18 mouse cellular contexts compared by ENCODE assay signal in the genomic region with DNA sequence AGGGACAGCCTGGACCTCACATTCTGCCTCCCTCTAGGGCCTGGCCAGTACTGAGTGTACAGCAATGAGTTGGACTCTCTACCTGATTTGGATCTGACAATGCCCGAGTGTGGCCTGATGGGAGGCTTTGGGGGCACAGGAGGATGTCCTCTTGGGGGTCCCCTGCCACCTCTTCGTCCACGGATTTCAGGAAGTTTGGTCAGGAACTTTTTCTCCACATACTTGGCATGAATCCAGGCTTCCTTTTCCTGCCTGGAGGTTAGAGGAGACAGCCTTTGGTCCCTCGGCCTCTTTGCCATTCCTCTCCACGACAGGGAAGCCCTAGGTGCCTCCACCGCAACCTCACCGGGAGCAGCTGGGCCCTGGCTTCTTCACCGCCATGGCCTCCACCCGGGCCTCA. TPM values are rescaled to one million over a fixed set of nuclear protein-coding genes. Genes with fewer than 3 reads are reported as not detected.
A peak's percentile ranks its signal among the peaks of the same experiment; 100 is the strongest.
DNase-seq lines count a peak whose midpoint lies in the region; ATAC-seq and TF ChIP-seq lines count a peak whose summit lies in the region.
"Had no signal": no experiment of that assay in that cellular context is flagged by ENCODE, and none has a peak within 500 bp of the region (broad histone marks: within the 10 kb centered on the region; RNA-seq: fewer than 3 reads in every experiment).

No protein-coding gene starts in this region.

- H3K4me1 ChIP-seq in heart, adult 2 months (ENCODE audit: control insufficient read depth, insufficient read depth, low read length) = peaks cover 5% of the 10 kb centered on the region
- H3K4me1 ChIP-seq in liver, adult 2 months (ENCODE audit: control insufficient read depth, insufficient read depth, low read length) = 0 out of 2 replicates have a peak, but pooled peaks cover 3% of the 10 kb centered on the region
- 0 out of 2 replicates have a peak, but pooled peaks cover 2% of the 10 kb centered on the region for H3K4me1 ChIP-seq in embryonic facial prominence, embryonic 11.5 days (ENCODE audit: control insufficient read depth, insufficient read depth, low read length)
- H3K4me1 ChIP-seq in liver, embryonic 12.5 days = peaks cover 82% of the 10 kb centered on the region

- H3K4me3 ChIP-seq in heart, adult 2 months = peak overlapping the region; percentile 28; the same call in 1 of the 2 replicates
- H3K4me3 ChIP-seq in liver, adult 2 months (ENCODE audit: insufficient read depth, low read depth, low read length) = peak overlapping the region; percentile 31; the same call in 1 of the 2 replicates
- no peak overlapping the region for H3K4me3 ChIP-seq in embryonic facial prominence, embryonic 11.5 days (ENCODE audit: low read depth, low read length)
- H3K4me3 ChIP-seq in liver, embryonic 12.5 days = no peak overlapping the region

- no peak overlapping the region for H3K4me2 ChIP-seq in embryonic facial prominence, embryonic 11.5 days (ENCODE audit: low read depth, low read length)
- H3K4me2 ChIP-seq in liver, embryonic 12.5 days = no peak overlapping the region
- H3K4me2 ChIP-seq: midbrain, embryonic 11.5 days had no signal

- H3K27ac ChIP-seq in heart, adult 2 months = peak overlapping the region; percentile 67
- H3K27ac ChIP-seq in liver, adult 2 months (replicated peaks; ENCODE audit: insufficient read depth, low read depth, low read length) = peak overlapping the region; percentile 49
- no peak overlapping the region for H3K27ac ChIP-seq in embryonic facial prominence, embryonic 11.5 days (replicated peaks; ENCODE audit: low read depth, low read length)
- peak overlapping the region; percentile 41; the same call in 1 of the 2 replicates for H3K27ac ChIP-seq in liver, embryonic 12.5 days

- no peak for TF ChIP-seq CTCF in heart, adult 2 months (IDR thresholded peaks at IDR 0.05)
- TF ChIP-seq CTCF in liver, adult 2 months (IDR thresholded peaks at IDR 0.05; ENCODE audit: low read depth, low read length) = no peak

- H3K36me3 ChIP-seq in heart, adult 2 months (ENCODE audit: control insufficient read depth, insufficient read depth, low read length) = no peaks in the 10 kb centered on the region
- no peaks in the 10 kb centered on the region for H3K36me3 ChIP-seq in liver, adult 2 months (ENCODE audit: control insufficient read depth, insufficient read depth, low read length)
- H3K36me3 ChIP-seq in embryonic facial prominence, embryonic 11.5 days (replicated peaks; ENCODE audit: control insufficient read depth, insufficient read depth, low read depth, low read length) = no peaks in the 10 kb centered on the region
- no peaks in the 10 kb centered on the region for H3K36me3 ChIP-seq in liver, embryonic 12.5 days

- TF ChIP-seq POLR2A in heart, adult 2 months (IDR thresholded peaks at IDR 0.05; ENCODE audit: insufficient read depth, low read depth, low read length) = 0 out of 2 replicates have a peak, but pooled peaks have one; percentile 27
- TF ChIP-seq POLR2A in liver, adult 2 months (IDR thresholded peaks at IDR 0.05; ENCODE audit: extremely low read depth, insufficient read depth, low read length) = no peak

- no peaks in the 10 kb centered on the region for H3K9me3 ChIP-seq in embryonic facial prominence, embryonic 11.5 days (replicated peaks; ENCODE audit: control insufficient read depth, low read length)
- no peaks in the 10 kb centered on the region for H3K9me3 ChIP-seq in liver, embryonic 12.5 days (replicated peaks)

- peak in 1 of 2 experiments; percentile 11 for DNase-seq in heart, adult 2 months
- DNase-seq in heart, adult 8-10 months (ENCODE audit: low spot score) = no peak
- no peak for DNase-seq in liver, adult 2 months (ENCODE audit: extremely low read depth, low read depth, low spot score)
- no peak for DNase-seq in liver
- DNase-seq in embryonic facial prominence, embryonic 11.5 days (ENCODE audit: low spot score) = no peak
- DNase-seq in urinary bladder, adult 18-20 months (ENCODE audit: low spot score in 2 of 2) = no peak
- no peak for DNase-seq in left cerebral cortex, adult 11 months (ENCODE audit: low spot score)
- DNase-seq: cerebellum, postnatal 36 days; thymus, adult 18-20 months had no signal

- H3K9ac ChIP-seq in heart, adult 2 months (ENCODE audit: low read depth, low read length) = peak overlapping the region; percentile 44
- peak overlapping the region; percentile 8; the same call in 1 of the 2 replicates for H3K9ac ChIP-seq in liver, adult 2 months (ENCODE audit: low read depth, low read length)
- peak overlapping the region; percentile 34; the same call in 1 of the 2 replicates for H3K9ac ChIP-seq in embryonic facial prominence, embryonic 11.5 days (replicated peaks; ENCODE audit: low read length)
- H3K9ac ChIP-seq in liver, embryonic 12.5 days = no peak overlapping the region

- intact Hi-C loops in heart, adult 2 months (cut with DNase I) = no loop called here

- TF ChIP-seq EP300 in heart, adult 2 months (IDR thresholded peaks at IDR 0.05; ENCODE audit: insufficient read depth, low read depth, low read length) = no peak

- no peaks in the 10 kb centered on the region for H3K79me2 ChIP-seq in heart, adult 2 months (replicated peaks; ENCODE audit: control insufficient read depth, insufficient read depth, low read length)
- no peaks in the 10 kb centered on the region for H3K79me2 ChIP-seq in liver, adult 2 months (ENCODE audit: control insufficient read depth, insufficient read depth, low read length)

- no peak for ATAC-seq in embryonic facial prominence, embryonic 11.5 days (replicated peaks; ENCODE audit: insufficient number of reproducible peaks, low FRiP score, low TSS enrichment, low read depth)
- ATAC-seq in liver, embryonic 12.5 days = no peak
- ATAC-seq: activated CD4-positive, CD25-positive, alpha-beta regulatory T cell, adult 4 months had no signal

- no peaks in the 10 kb centered on the region for H3K27me3 ChIP-seq in heart, adult 2 months (ENCODE audit: control insufficient read depth, insufficient read depth, low read length)
- H3K27me3 ChIP-seq in liver, adult 2 months (ENCODE audit: control insufficient read depth, insufficient read depth, low read length) = no peaks in the 10 kb centered on the region
- no peaks in the 10 kb centered on the region for H3K27me3 ChIP-seq in embryonic facial prominence, embryonic 11.5 days (ENCODE audit: control insufficient read depth, insufficient read depth, low read length)
- H3K27me3 ChIP-seq in liver, embryonic 12.5 days (replicated peaks) = no peaks in the 10 kb centered on the region

- WGBS in heart, adult 2 months = 41% methylated on average over 9 of the region's 9 CpGs
- 69% methylated on average over 9 of the region's 9 CpGs for WGBS in liver, adult 2 months
- 86% methylated on average over 9 of the region's 9 CpGs for WGBS in embryonic facial prominence, embryonic 11.5 days
- 74% methylated on average over 9 of the region's 9 CpGs for WGBS in liver, embryonic 12.5 days (ENCODE audit: insufficient replicate concordance)

RNA-seq across cellular contexts. Expression of gene Kctd11, which starts 3.0 kb away (rescaled TPM):
- 1 to 10 TPM; 2.3 to 2.6 TPM for total RNA-seq in heart, adult 2 months (2021)
- polyA plus RNA-seq in heart, adult 2 months (2012; rRNA removed) = 2.9 TPM in 2 replicates
- 1 to 10 TPM; 2.0 to 2.6 (median 2.4) TPM for total RNA-seq in heart, adult 8-10 months (2022)
- 0.65 and 1.0 TPM in 2 replicates for total RNA-seq in liver, adult 2 months (2014; rRNA removed)
- 0.68 and 1.6 TPM in 2 replicates for polyA plus RNA-seq in liver, adult 2 months (2012; rRNA removed)
- polyA plus RNA-seq in embryonic facial prominence, embryonic 11.5 days (2014; fragmentation: Nextera tagmentation; extraction: Ambion mirVana) = 3.2 and 3.5 TPM in 2 replicates
- polyA plus RNA-seq in liver, embryonic 12.5 days (2016; fragmentation: Nextera tagmentation; extraction: Ambion mirVana) = 1.3 TPM in 2 replicates

RNA-seq across cellular contexts. Expression of gene Tmem95, which starts 6.4 kb away (rescaled TPM):
- not detected for total RNA-seq in heart, adult 2 months (2021)
- polyA plus RNA-seq in heart, adult 2 months (2012; rRNA removed) = not detected in 2 replicates
- total RNA-seq in heart, adult 8-10 months (2022) = not detected
- total RNA-seq in liver, adult 2 months (2014; rRNA removed) = not detected in 2 replicates
- polyA plus RNA-seq in liver, adult 2 months (2012; rRNA removed) = not detected in 2 replicates
- not detected in 2 replicates for polyA plus RNA-seq in embryonic facial prominence, embryonic 11.5 days (2014; fragmentation: Nextera tagmentation; extraction: Ambion mirVana)
- polyA plus RNA-seq in liver, embryonic 12.5 days (2016; fragmentation: Nextera tagmentation; extraction: Ambion mirVana) = not detected in 2 replicates
- total RNA-seq: ES-E14; heart, adult 18-20 months; layer of hippocampus, postnatal 25 days had no signal
- polyA plus RNA-seq: activated CD4-positive, CD25-positive, alpha-beta regulatory T cell, adult 4 months; limb, embryonic 14.5 days; midbrain, embryonic 11.5 days; neural tube, embryonic 11.5 days; spleen, adult 2 months had no signal

RNA-seq across cellular contexts. Expression of gene Acap1, which starts 11.1 kb away (rescaled TPM):
- total RNA-seq in heart, adult 2 months (2021) = 1 to 10 TPM in 1 of 2 experiments, under 1 TPM in 1; 0.65 to 1.1 TPM
- polyA plus RNA-seq in heart, adult 2 months (2012; rRNA removed) = 1.7 and 3.3 TPM in 2 replicates
- total RNA-seq in heart, adult 8-10 months (2022) = 1 to 10 TPM in 2 of 4 experiments, under 1 TPM in 2; 0.16 to 1.1 (median 0.83) TPM
- total RNA-seq in liver, adult 2 months (2014; rRNA removed) = 1.2 and 1.9 TPM in 2 replicates
- polyA plus RNA-seq in liver, adult 2 months (2012; rRNA removed) = 2.3 and 3.3 TPM in 2 replicates
- polyA plus RNA-seq in embryonic facial prominence, embryonic 11.5 days (2014; fragmentation: Nextera tagmentation; extraction: Ambion mirVana) = 0.56 and 0.60 TPM in 2 replicates
- polyA plus RNA-seq in liver, embryonic 12.5 days (2016; fragmentation: Nextera tagmentation; extraction: Ambion mirVana) = 7.6 and 8.1 TPM in 2 replicates

RNA-seq across cellular contexts. Expression of gene 2810408A11Rik, which starts 16.5 kb away (rescaled TPM):
- under 1 TPM; 0.23 to 0.34 TPM for total RNA-seq in heart, adult 2 months (2021)
- 0.15 and 0.41 TPM in 2 replicates for polyA plus RNA-seq in heart, adult 2 months (2012; rRNA removed)
- under 1 TPM; 0.43 to 0.81 (median 0.60) TPM for total RNA-seq in heart, adult 8-10 months (2022)
- total RNA-seq in liver, adult 2 months (2014; rRNA removed) = 0.13 and 0.18 TPM in 2 replicates
- 0.06 and 0.11 TPM in 2 replicates for polyA plus RNA-seq in liver, adult 2 months (2012; rRNA removed)
- 17.6 and 20.7 TPM in 2 replicates for polyA plus RNA-seq in embryonic facial prominence, embryonic 11.5 days (2014; fragmentation: Nextera tagmentation; extraction: Ambion mirVana)
- 2.3 TPM in 2 replicates for polyA plus RNA-seq in liver, embryonic 12.5 days (2016; fragmentation: Nextera tagmentation; extraction: Ambion mirVana)

RNA-seq across cellular contexts. Expression of gene Neurl4, which starts 16.6 kb away (rescaled TPM):
- 10 to 100 TPM; 42.6 to 47.1 TPM for total RNA-seq in heart, adult 2 months (2021)
- polyA plus RNA-seq in heart, adult 2 months (2012; rRNA removed) = 31.5 and 54.1 TPM in 2 replicates
- 10 to 100 TPM; 38.0 to 50.9 (median 43.4) TPM for total RNA-seq in heart, adult 8-10 months (2022)
- 10.1 and 14.0 TPM in 2 replicates for total RNA-seq in liver, adult 2 months (2014; rRNA removed)
- 12.6 and 20.7 TPM in 2 replicates for polyA plus RNA-seq in liver, adult 2 months (2012; rRNA removed)
- 11.5 and 13.8 TPM in 2 replicates for polyA plus RNA-seq in embryonic facial prominence, embryonic 11.5 days (2014; fragmentation: Nextera tagmentation; extraction: Ambion mirVana)
- polyA plus RNA-seq in liver, embryonic 12.5 days (2016; fragmentation: Nextera tagmentation; extraction: Ambion mirVana) = 4.5 and 5.7 TPM in 2 replicates

Comparison
In these comparisons a context has a peak if more than half of its experiments do, and no peak if none do; other contexts are left out.
1. H3K4me3 ChIP-seq: peak in heart, adult 2 months (single experiment) and liver, adult 2 months (single experiment); none in embryonic facial prominence, embryonic 11.5 days (single experiment) and liver, embryonic 12.5 days (single experiment).